Mouse (Mus musculus) cerebellum, adult (tissue): Measurements from ENCODE around the gene Cobll1.

Experiments used
- ATAC-seq: cut with Nextera tagmentation; 2 replicates; pipeline ENCODE4 v1.9.2; 2017; ENCODE audit warnings: mild to moderate bottlenecking, moderate library complexity, mixed read lengths; ENCODE audit not compliant: insufficient number of reproducible peaks, low FRiP score, low TSS enrichment

Cobll1 gene

DNA sequence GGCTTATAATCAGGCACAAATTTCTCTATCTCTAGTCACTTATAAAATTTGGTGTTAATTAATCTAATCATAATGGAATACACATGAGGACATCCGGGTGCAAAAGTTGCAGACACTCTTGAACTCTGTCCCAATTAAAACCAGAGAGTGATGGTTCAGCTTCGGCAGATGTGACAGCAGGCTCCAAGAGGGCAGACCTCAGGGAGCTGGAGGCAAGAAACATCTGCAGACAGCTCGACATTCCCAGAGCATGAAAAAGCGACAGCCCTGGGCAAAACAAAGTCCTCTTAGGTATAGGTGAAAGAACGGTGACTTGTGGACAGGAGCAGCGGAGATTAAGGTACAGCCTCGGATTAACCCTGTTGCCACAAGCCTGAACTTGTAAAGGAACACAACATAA is 35.5 kb downstream of the Cobll1 start:
- ATAC-seq, result no peak

DNA sequence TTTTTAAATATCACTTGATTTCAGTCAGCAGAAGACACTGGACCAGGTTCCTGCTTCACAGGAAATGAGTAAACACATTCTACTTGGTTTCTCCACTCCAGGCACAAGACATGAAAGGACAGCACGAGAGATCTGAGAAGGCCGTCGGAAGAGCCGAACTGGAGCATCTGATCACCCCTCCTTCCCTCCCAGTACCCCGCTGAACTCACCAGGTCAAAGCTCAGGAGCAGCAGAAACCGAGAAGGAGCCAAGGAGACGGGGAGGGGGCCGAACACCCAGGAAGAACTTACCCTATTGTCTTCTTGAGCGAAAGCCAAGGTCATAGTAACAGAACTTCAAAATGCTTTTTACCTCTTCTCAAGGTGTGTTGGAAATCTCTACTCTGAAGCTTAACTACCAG is 39.5 kb downstream of the Cobll1 start:
- no peak for ATAC-seq

- ATAC-seq, result no peak
Observed at GRCm38 (mm10) chr2:65198605-65199004, 40.6 kb downstream of the Cobll1 start.

DNA sequence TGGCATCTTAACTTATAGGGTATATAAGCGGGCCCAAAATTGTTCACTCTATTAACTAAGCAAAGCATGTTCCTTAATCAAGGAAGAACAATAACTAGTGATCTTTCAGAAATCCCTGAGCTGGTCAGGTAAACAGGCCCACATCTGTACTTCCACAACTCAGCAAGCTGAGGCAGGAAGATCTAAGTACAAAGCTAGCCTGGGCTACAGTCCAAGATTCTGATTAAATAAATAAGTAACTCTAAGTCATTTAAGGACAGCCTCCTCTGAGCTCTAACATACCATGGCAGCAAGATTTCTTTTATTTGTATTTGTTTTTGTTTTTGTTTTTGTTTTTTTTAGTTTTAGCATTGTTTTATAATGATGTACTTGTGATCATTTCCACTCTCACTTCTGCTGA is 42.2 kb downstream of the Cobll1 start:
- no peak for ATAC-seq

DNA sequence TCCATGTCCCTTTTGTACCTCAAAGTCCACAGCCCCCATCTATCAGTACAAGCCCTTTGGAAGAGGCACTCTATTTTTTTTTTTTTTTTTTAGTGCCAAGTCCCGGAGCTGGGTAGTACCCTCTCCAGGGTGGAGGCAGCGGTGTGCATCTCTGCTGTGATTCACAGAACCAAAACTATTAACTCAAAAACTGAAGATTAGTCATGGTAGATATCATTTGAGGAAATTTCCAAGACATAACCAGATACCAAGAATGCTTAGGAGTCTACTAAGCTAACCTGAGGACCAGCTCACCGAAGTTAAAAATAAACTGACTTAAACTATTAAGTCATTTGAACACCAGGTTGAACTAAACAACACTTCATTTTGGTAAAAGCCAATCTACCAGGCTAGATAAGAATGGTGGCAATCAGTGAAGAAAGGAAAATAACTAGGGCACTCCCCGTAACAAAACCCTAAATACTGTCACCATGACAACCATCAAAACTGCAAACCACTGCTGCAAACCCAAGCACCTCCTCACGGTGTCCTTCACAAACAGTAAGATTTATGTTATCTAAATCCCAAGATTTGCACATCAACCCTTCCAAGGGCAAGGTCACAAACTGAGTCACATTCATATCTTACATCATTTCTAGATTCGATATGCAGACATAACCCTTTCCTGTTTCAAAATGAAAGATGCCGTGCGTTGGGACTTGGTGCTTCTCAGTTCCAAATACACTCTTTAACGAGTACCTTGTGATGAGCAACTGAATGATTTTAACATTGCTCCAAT is 43.8 kb downstream of the Cobll1 start:
- ATAC-seq, result no peak

GRCm38 (mm10) chr2:65193091-65193795 is 46.0 kb downstream of the Cobll1 start:
- ATAC-seq, result no peak

DNA sequence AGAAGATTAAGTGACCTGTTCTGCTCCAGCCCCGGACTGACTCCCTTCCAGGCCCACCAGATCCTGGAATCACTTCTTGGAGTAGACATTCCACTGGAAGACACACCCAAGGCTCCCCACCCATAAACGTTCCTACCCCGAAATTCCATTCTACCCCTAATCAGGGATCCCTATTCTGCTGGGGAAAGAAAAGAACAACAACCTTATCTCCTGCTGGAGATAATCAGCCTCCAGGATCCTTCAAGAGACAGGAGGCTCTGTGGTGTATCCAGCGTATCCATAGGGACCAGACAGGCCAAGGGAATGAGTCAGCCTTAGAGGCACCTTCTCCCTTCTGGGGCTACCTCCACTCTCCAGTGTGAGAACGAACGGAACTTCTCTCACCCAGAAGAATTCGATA is 47.8 kb downstream of the Cobll1 start:
- ATAC-seq, result no peak

GRCm38 (mm10) chr2:65189346-65189745 is 49.9 kb downstream of the Cobll1 start:
- ATAC-seq, result no peak

DNA sequence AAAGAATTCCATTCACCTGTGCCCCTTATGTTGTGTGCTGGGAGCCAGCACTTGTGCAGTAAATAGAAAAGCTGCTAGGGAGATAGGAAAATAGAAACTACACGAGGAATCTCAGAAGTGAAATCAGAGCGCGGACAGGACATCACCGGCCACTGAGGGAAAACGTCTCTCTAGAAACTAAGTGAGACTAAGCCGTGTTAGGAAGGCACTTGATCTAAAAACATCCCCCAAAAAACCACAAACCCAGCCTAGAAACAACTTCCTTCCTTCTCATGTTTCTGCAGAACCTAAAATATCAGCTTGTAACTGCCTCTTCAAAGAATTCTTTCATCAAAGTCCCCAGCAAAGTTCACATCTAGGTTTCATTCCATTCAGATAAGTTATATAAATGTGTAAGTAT is 50.6 kb downstream of the Cobll1 start:
- no peak for ATAC-seq

DNA sequence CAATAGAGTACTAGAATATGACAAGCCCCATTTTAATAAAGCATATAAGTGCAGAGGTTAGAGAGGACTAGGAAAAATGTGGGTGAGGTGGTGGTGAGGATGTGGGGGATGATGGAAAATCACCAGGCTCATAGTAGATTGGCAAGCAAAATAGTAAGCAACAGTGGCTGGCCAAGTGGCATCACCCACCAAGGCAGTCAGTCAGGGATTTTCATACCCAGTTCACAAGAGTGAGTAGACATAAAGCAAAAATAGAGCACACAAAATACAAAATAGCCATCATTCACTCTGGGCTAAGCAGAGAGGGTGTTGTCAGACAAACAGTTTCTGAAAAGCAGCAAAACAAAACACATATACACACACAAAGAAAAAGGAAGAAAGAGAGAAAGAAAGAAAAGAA is 51.6 kb downstream of the Cobll1 start:
- no peak for ATAC-seq

GRCm38 (mm10) chr2:65187164-65187563 is 52.0 kb downstream of the Cobll1 start:
- no peak for ATAC-seq

- no peak for ATAC-seq
Observed at GRCm38 (mm10) chr2:65182747-65183146, 56.5 kb downstream of the Cobll1 start.

- ATAC-seq, result no peak
Observed at GRCm38 (mm10) chr2:65181736-65182135, 57.5 kb downstream of the Cobll1 start.

- ATAC-seq, result no peak
Observed at GRCm38 (mm10) chr2:65181066-65181716, 58.0 kb downstream of the Cobll1 start.

- ATAC-seq, result peak; percentile 39; the same call in 1 of the 2 replicates
Observed at GRCm38 (mm10) chr2:65175645-65176044, 63.6 kb downstream of the Cobll1 start.

GRCm38 (mm10) chr2:65172071-65172470 is 67.1 kb downstream of the Cobll1 start:
- no peak for ATAC-seq

DNA sequence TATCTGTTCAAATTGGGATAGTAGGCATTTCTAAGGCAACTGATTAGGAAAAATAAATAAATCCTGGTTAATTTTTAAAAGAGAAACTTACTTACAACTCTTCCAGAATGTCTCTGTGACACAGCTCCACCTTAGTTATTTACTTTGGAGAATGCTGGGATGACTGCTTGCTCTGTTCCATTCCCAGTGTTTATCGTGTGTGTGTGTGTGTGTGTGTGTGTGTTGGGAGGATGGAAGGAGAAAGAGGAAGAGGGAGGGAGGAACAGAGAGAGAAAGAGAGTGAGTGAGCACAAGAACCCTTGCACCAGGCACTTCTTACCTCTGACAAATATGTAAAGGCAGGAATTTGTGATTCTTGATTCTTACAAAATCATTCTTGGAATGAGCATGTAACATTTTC is 67.7 kb downstream of the Cobll1 start:
- ATAC-seq, result no peak

DNA sequence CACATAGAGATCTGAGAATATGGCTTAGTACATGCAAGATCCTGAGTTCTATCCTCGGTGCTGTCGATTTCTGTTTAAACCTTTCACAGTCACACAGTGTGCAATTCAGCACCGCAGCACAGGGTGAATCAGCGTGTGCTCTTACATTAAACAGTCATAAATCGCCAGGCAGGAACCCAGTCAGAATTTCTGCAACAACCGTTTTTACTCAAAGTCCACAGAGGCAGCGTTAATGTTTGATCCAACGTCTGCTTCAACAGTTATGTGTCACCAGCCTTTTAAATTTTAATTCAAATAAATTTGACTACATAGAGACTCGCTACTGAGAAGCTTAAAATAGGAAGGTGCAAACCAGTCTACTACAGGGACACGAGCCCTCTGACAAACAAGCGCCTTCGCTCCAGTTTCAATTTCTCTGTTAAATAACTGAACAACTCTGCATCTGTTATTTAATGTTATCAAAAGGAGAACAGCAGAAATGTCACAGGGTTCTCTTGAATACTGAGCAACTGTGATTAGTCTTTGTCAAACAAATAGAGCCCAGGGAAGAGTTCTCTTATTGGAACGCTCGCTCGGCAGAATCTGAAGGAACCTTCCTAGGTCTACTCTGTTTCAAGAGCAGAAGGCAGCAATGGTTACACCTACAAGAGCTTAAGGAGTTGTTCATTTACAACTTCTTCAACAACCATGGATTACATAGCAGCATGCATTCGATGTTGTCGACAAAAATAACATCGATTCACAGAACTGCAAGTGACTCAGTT is 68.3 kb downstream of the Cobll1 start:
- no peak for ATAC-seq

GRCm38 (mm10) chr2:65170256-65170655 is 68.9 kb downstream of the Cobll1 start:
- no peak for ATAC-seq

DNA sequence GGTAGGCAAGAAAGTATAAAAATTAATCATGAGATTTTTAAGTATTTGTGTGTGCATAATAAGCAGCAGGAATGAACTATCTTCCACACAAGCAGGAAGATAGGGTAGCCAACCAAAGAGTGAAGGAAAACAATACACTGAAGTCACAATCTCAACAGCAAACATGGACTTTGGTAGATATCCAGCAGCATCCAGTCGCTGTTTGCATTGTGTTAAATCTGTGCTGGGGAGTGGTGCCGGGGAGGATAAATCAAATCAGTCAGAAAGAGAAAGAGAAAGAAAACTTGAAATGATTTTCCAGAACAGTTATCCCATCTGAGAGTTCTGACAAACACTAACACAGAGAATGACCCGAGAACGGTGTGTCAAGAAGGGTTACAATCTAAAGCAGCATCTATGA is 75.2 kb downstream of the Cobll1 start:
- ATAC-seq, result no peak

DNA sequence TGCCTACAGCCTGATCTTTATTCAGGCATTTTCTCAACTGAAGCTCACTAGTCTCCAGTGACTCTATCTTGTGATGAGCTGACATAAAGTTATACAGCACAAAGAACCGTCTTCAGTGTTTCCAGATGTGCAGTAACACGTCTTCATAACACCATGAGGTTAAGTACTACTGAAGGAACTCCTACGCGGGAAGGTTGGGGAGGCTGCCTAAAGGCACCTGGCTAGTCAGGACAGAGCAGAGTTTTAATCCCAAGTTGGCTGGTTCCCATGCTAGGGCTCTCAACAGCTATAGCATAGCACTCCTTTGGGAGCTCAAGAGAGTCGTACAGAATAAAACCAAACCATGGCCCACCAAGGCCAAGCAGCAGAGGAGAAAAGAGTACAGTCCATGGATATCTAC is 76.6 kb downstream of the Cobll1 start:
- ATAC-seq, result no peak
